Mouse (Mus musculus): ENCODE data around the gene Bsnd.

GRCm38 (mm10) chr4:106453108-106453507, 39.0 kb downstream of the Bsnd start:
- TF ChIP-seq POLR2A (IDR thresholded peaks at IDR 0.05; ENCODE audit: low read depth, low read length) (no peak), CTCF (conservative IDR thresholded peaks at IDR 0.05; ENCODE audit: insufficient read depth, insufficient read length, low read depth, low read length) (no peak)
